In genomic region chr10:91135302-91135972, GRCm38 (mm10) we compare ENCODE assay signal across 21 mouse cellular contexts. TPM values are rescaled to one million over a fixed set of nuclear protein-coding genes. Genes with fewer than 3 reads are reported as not detected.
DNase-seq lines count a peak whose midpoint lies in the region; ATAC-seq lines count a peak whose summit lies in the region.
"Had no signal": no experiment of that assay in that cellular context is flagged by ENCODE, and none has a peak within 500 bp of the region (broad histone marks: within the 10 kb centered on the region; RNA-seq: fewer than 3 reads in every experiment).

No protein-coding gene starts in this region.

- no peak for DNase-seq in frontal cortex, adult 2 months (ENCODE audit: extremely low spot score in 1 of 2, low spot score in 1 of 2)
- peak; percentile 91 for DNase-seq in Muller cell, postnatal 12 days (ENCODE audit: inconsistent ontology term)
- no peak for DNase-seq in ovary, adult 18-20 months (ENCODE audit: low spot score)
- DNase-seq in kidney, postnatal 14 days: no peak
- DNase-seq: adrenal gland, postnatal 25 days; cerebellum, adult 2 months; cerebellum, postnatal 10 days; embryo, embryonic 11 days; gastrocnemius, postnatal 14 days; heart, postnatal 36 days had no signal

- peak overlapping the region; percentile 33; the same call in 1 of the 2 replicates for H3K27ac ChIP-seq in forebrain, embryonic 12.5 days
- no peak overlapping the region for H3K27ac ChIP-seq in forebrain, embryonic 16.5 days (ENCODE audit: low read length)
- H3K27ac ChIP-seq in intestine, embryonic 16.5 days (ENCODE audit: low read length): no peak overlapping the region
- H3K27ac ChIP-seq: embryonic facial prominence, embryonic 15.5 days; heart, embryonic 13.5 days; hindbrain, embryonic 15.5 days had no signal

- no peak overlapping the region for H3K4me3 ChIP-seq in forebrain, embryonic 12.5 days (replicated peaks)
- H3K4me3 ChIP-seq in forebrain, embryonic 16.5 days (replicated peaks; ENCODE audit: low read length): no peak overlapping the region
- H3K4me3 ChIP-seq in intestine, embryonic 16.5 days (ENCODE audit: low read length): no peak overlapping the region
- H3K4me3 ChIP-seq: embryonic facial prominence, embryonic 15.5 days; erythroblast, embryonic 14.5 days; heart, embryonic 13.5 days; hindbrain, embryonic 15.5 days had no signal

- H3K4me2 ChIP-seq in forebrain, embryonic 12.5 days: no peak overlapping the region
- no peak overlapping the region for H3K4me2 ChIP-seq in forebrain, embryonic 16.5 days (ENCODE audit: low read length)
- no peak overlapping the region for H3K4me2 ChIP-seq in intestine, embryonic 16.5 days (ENCODE audit: low read depth, low read length)
- H3K4me2 ChIP-seq: embryonic facial prominence, embryonic 15.5 days; heart, embryonic 13.5 days; hindbrain, embryonic 15.5 days had no signal

- peak; percentile 47 for ATAC-seq in frontal cortex, adult (ENCODE audit: low TSS enrichment)
- ATAC-seq in forebrain, embryonic 12.5 days (ENCODE audit: low FRiP score): peak; percentile 60; the same call in 1 of the 2 replicates
- peak; percentile 74 for ATAC-seq in forebrain, embryonic 16.5 days
- ATAC-seq in intestine, embryonic 16.5 days: no peak
- ATAC-seq: activated CD4-positive, CD25-positive, alpha-beta regulatory T cell, adult 4 months; intestine, postnatal 0 days; Patski had no signal

- peaks cover 4% of the 10 kb centered on the region; the same call in 1 of the 2 replicates for H3K4me1 ChIP-seq in forebrain, embryonic 12.5 days
- peaks cover 6% of the 10 kb centered on the region; the same call in 1 of the 2 replicates for H3K4me1 ChIP-seq in forebrain, embryonic 16.5 days (replicated peaks; ENCODE audit: control insufficient read depth, insufficient read depth, low read length)
- no peaks in the 10 kb centered on the region for H3K4me1 ChIP-seq in intestine, embryonic 16.5 days (ENCODE audit: control insufficient read depth, insufficient read depth, low read length)
- H3K4me1 ChIP-seq: embryonic facial prominence, embryonic 15.5 days; hindbrain, embryonic 15.5 days had no signal

- H3K36me3 ChIP-seq in forebrain, embryonic 12.5 days (replicated peaks): no peaks in the 10 kb centered on the region
- no peaks in the 10 kb centered on the region for H3K36me3 ChIP-seq in forebrain, embryonic 16.5 days (ENCODE audit: control insufficient read depth, insufficient read depth)
- no peaks in the 10 kb centered on the region for H3K36me3 ChIP-seq in intestine, embryonic 16.5 days (ENCODE audit: control insufficient read depth, insufficient read depth, low read length)
- H3K36me3 ChIP-seq: embryonic facial prominence, embryonic 15.5 days; heart, embryonic 13.5 days; hindbrain, embryonic 15.5 days had no signal

- WGBS in forebrain, embryonic 12.5 days: 63% methylated on average over 7 of the region's 7 CpGs
- WGBS in forebrain, embryonic 16.5 days: 36% methylated on average over 7 of the region's 7 CpGs
- WGBS in intestine, embryonic 16.5 days: 85% methylated on average over 7 of the region's 7 CpGs

- no peak overlapping the region for H3K9ac ChIP-seq in forebrain, embryonic 12.5 days
- H3K9ac ChIP-seq in forebrain, embryonic 16.5 days (replicated peaks; ENCODE audit: low read depth, low read length): no peak overlapping the region
- H3K9ac ChIP-seq in intestine, embryonic 16.5 days (ENCODE audit: low read depth, low read length): no peak overlapping the region
- H3K9ac ChIP-seq: embryonic facial prominence, embryonic 15.5 days; heart, embryonic 13.5 days; hindbrain, embryonic 15.5 days had no signal

- no peaks in the 10 kb centered on the region for H3K27me3 ChIP-seq in forebrain, embryonic 12.5 days
- H3K27me3 ChIP-seq in forebrain, embryonic 16.5 days (replicated peaks; ENCODE audit: control insufficient read depth, insufficient read depth, low read length): no peaks in the 10 kb centered on the region
- H3K27me3 ChIP-seq in intestine, embryonic 16.5 days (replicated peaks; ENCODE audit: control insufficient read depth, insufficient read depth, low read length): no peaks in the 10 kb centered on the region
- H3K27me3 ChIP-seq: embryonic facial prominence, embryonic 15.5 days; heart, embryonic 13.5 days; hindbrain, embryonic 15.5 days; Patski had no signal

- no peaks in the 10 kb centered on the region for H3K9me3 ChIP-seq in forebrain, embryonic 12.5 days
- no peaks in the 10 kb centered on the region for H3K9me3 ChIP-seq in forebrain, embryonic 16.5 days (ENCODE audit: control insufficient read depth, low read length)
- H3K9me3 ChIP-seq in intestine, embryonic 16.5 days (ENCODE audit: control insufficient read depth, low read length): no peaks in the 10 kb centered on the region
- H3K9me3 ChIP-seq: embryonic facial prominence, embryonic 15.5 days; heart, embryonic 13.5 days; hindbrain, embryonic 15.5 days had no signal

RNA-seq across cellular contexts. Expression of gene Slc25a3, which starts 11.6 kb away (rescaled TPM):
- polyA plus RNA-seq in frontal cortex, adult 2 months (2012; rRNA removed): 659 and 706 TPM in 2 replicates
- 359 and 369 TPM in 2 replicates for polyA plus RNA-seq in forebrain, embryonic 12.5 days (2016; fragmentation: Nextera tagmentation; extraction: Ambion mirVana)
- 482 and 491 TPM in 2 replicates for polyA plus RNA-seq in forebrain, embryonic 16.5 days (2015; fragmentation: Nextera tagmentation; extraction: Ambion mirVana)
- polyA plus RNA-seq in intestine, embryonic 16.5 days (2015; fragmentation: Nextera tagmentation; extraction: Ambion mirVana): 743 and 812 TPM in 2 replicates

RNA-seq across cellular contexts. Expression of gene Tmpo, which starts 45.7 kb away (rescaled TPM):
- polyA plus RNA-seq in frontal cortex, adult 2 months (2012; rRNA removed): 44.1 and 47.8 TPM in 2 replicates
- polyA plus RNA-seq in forebrain, embryonic 12.5 days (2016; fragmentation: Nextera tagmentation; extraction: Ambion mirVana): 426 and 438 TPM in 2 replicates
- 139 and 173 TPM in 2 replicates for polyA plus RNA-seq in forebrain, embryonic 16.5 days (2015; fragmentation: Nextera tagmentation; extraction: Ambion mirVana)
- polyA plus RNA-seq in intestine, embryonic 16.5 days (2015; fragmentation: Nextera tagmentation; extraction: Ambion mirVana): 110 and 111 TPM in 2 replicates

RNA-seq across cellular contexts. Expression of gene Ikbip, which starts 52.7 kb away (rescaled TPM):
- 13.5 and 14.5 TPM in 2 replicates for polyA plus RNA-seq in frontal cortex, adult 2 months (2012; rRNA removed)
- polyA plus RNA-seq in forebrain, embryonic 12.5 days (2016; fragmentation: Nextera tagmentation; extraction: Ambion mirVana): 19.4 TPM in 2 replicates
- polyA plus RNA-seq in forebrain, embryonic 16.5 days (2015; fragmentation: Nextera tagmentation; extraction: Ambion mirVana): 12.1 and 12.9 TPM in 2 replicates
- 31.7 and 32.4 TPM in 2 replicates for polyA plus RNA-seq in intestine, embryonic 16.5 days (2015; fragmentation: Nextera tagmentation; extraction: Ambion mirVana)
- polyA plus RNA-seq: erythroblast, embryonic 14.5 days had no signal

RNA-seq across cellular contexts. Expression of gene Apaf1, which starts 52.9 kb away (rescaled TPM):
- polyA plus RNA-seq in frontal cortex, adult 2 months (2012; rRNA removed): 10.6 and 11.8 TPM in 2 replicates
- polyA plus RNA-seq in forebrain, embryonic 12.5 days (2016; fragmentation: Nextera tagmentation; extraction: Ambion mirVana): 29.7 and 31.6 TPM in 2 replicates
- 21.8 and 23.9 TPM in 2 replicates for polyA plus RNA-seq in forebrain, embryonic 16.5 days (2015; fragmentation: Nextera tagmentation; extraction: Ambion mirVana)
- polyA plus RNA-seq in intestine, embryonic 16.5 days (2015; fragmentation: Nextera tagmentation; extraction: Ambion mirVana): 15.6 and 18.0 TPM in 2 replicates
